Mouse (Mus musculus): ENCODE measurements around the gene Fam19a5. TPM values are rescaled to one million over a fixed set of nuclear protein-coding genes. Genes with fewer than 3 reads are reported as not detected.

The Fam19a5 gene
- polyA plus RNA-seq, 1 experiment from 2014 or later = 0.95 TPM

- H3K9me3 ChIP-seq (replicated peaks) = peaks cover 14% of the 10 kb centered on the region
- H3K4me3 ChIP-seq = no peak overlapping the region
- no peak overlapping the region for H3K27ac ChIP-seq (ENCODE audit: poor library complexity, severe bottlenecking)
- no peaks in the 10 kb centered on the region for H3K27me3 ChIP-seq (replicated peaks)
- no peaks in the 10 kb centered on the region for H3K36me3 ChIP-seq
- ATAC-seq (ENCODE audit: insufficient number of reproducible peaks, low FRiP score) = no peak
- no peak overlapping the region for H3K9ac ChIP-seq
- 73% methylated on average over 3 of the region's 3 CpGs for WGBS
- H3K4me2 ChIP-seq = no peak overlapping the region
- H3K4me1 ChIP-seq (replicated peaks) = no peaks in the 10 kb centered on the region
Observed at GRCm38 (mm10) chr15:87765876-87766275, 221.8 kb downstream of the Fam19a5 start.

- Histone ChIP-seq H3K9ac (no peak overlapping the region), H3K36me3 (no peaks in the 10 kb centered on the region), H3K4me3 (no peak overlapping the region), H3K27ac (ENCODE audit: poor library complexity, severe bottlenecking) (no peak overlapping the region), H3K27me3 (replicated peaks) (no peaks in the 10 kb centered on the region), H3K4me2 (no peak overlapping the region), H3K9me3 (replicated peaks) (peaks cover 1% of the 10 kb centered on the region; the same call in 1 of the 2 replicates), H3K4me1 (replicated peaks) (no peaks in the 10 kb centered on the region)
- WGBS = 55% methylated on average over 4 of the region's 4 CpGs
- no peak for ATAC-seq (ENCODE audit: insufficient number of reproducible peaks, low FRiP score)
Observed at GRCm38 (mm10) chr15:87773955-87774354, 229.9 kb downstream of the Fam19a5 start.

GRCm38 (mm10) chr15:87783331-87783730 lies 239.2 kb downstream of the Fam19a5 start:
- Histone ChIP-seq H3K36me3 (no peaks in the 10 kb centered on the region), H3K4me1 (replicated peaks) (no peaks in the 10 kb centered on the region), H3K9ac (no peak overlapping the region), H3K27ac (ENCODE audit: poor library complexity, severe bottlenecking) (no peak overlapping the region), H3K4me2 (no peak overlapping the region), H3K4me3 (no peak overlapping the region), H3K9me3 (replicated peaks) (no peaks in the 10 kb centered on the region), H3K27me3 (replicated peaks) (no peaks in the 10 kb centered on the region)
- WGBS = 81% methylated on average over 2 of the region's 2 CpGs
- ATAC-seq (ENCODE audit: insufficient number of reproducible peaks, low FRiP score) = no peak

- H3K4me1 ChIP-seq (replicated peaks) = no peaks in the 10 kb centered on the region
- 62% methylated on average over 4 of the region's 4 CpGs for whole genome bisulfite sequencing
Observed at GRCm38 (mm10) chr15:87789671-87790070, 245.6 kb downstream of the Fam19a5 start.

GRCm38 (mm10) chr15:87793661-87794060 lies 249.6 kb downstream of the Fam19a5 start:
- no peak overlapping the region for H3K9ac ChIP-seq
- no peak overlapping the region for H3K27ac ChIP-seq (ENCODE audit: poor library complexity, severe bottlenecking)
- WGBS = 73% methylated on average over 3 of the region's 3 CpGs
- H3K4me3 ChIP-seq = no peak overlapping the region
- H3K4me1 ChIP-seq (replicated peaks) = no peaks in the 10 kb centered on the region
- H3K9me3 ChIP-seq (replicated peaks) = no peaks in the 10 kb centered on the region
- no peaks in the 10 kb centered on the region for H3K27me3 ChIP-seq (replicated peaks)
- no peak for ATAC-seq (ENCODE audit: insufficient number of reproducible peaks, low FRiP score)
- H3K4me2 ChIP-seq = no peak overlapping the region
- H3K36me3 ChIP-seq = no peaks in the 10 kb centered on the region

More at GRCm38 (mm10) chr15:87789671-87790070, 245.6 kb downstream of the Fam19a5 start:
- Histone ChIP-seq H3K9ac (no peak overlapping the region), H3K27ac (ENCODE audit: poor library complexity, severe bottlenecking) (no peak overlapping the region), H3K4me3 (no peak overlapping the region), H3K9me3 (replicated peaks) (no peaks in the 10 kb centered on the region), H3K4me2 (no peak overlapping the region), H3K36me3 (no peaks in the 10 kb centered on the region), H3K27me3 (replicated peaks) (no peaks in the 10 kb centered on the region)
- no peak for ATAC-seq (ENCODE audit: insufficient number of reproducible peaks, low FRiP score)

GRCm38 (mm10) chr15:87796571-87796970 lies 252.5 kb downstream of the Fam19a5 start:
- no peaks in the 10 kb centered on the region for H3K27me3 ChIP-seq (replicated peaks)
- no peaks in the 10 kb centered on the region for H3K4me1 ChIP-seq (replicated peaks)
- H3K9ac ChIP-seq = no peak overlapping the region
- H3K9me3 ChIP-seq (replicated peaks) = no peaks in the 10 kb centered on the region
- WGBS = 71% methylated on average over 3 of the region's 3 CpGs
- no peak for ATAC-seq (ENCODE audit: insufficient number of reproducible peaks, low FRiP score)
- H3K4me3 ChIP-seq = no peak overlapping the region
- no peaks in the 10 kb centered on the region for H3K36me3 ChIP-seq
- no peak overlapping the region for H3K4me2 ChIP-seq
- H3K27ac ChIP-seq (ENCODE audit: poor library complexity, severe bottlenecking) = no peak overlapping the region

Small RNAs within 50 kb of the gene (microRNA-seq; reads per million reads assigned to microRNA genes)
- not detected for gene Mir6393

All from heart, embryonic 12.5 days (tissue).